Mouse (Mus musculus): Measurements from ENCODE around the gene Nr1h2.

GRCm38 (mm10) chr7:44543071-44543470, 10.7 kb downstream of the Nr1h2 start:
- no peak for TF ChIP-seq POLR2A (IDR thresholded peaks at IDR 0.05; ENCODE audit: low read depth, low read length)
- no peak for TF ChIP-seq CTCF (IDR thresholded peaks at IDR 0.05; ENCODE audit: extremely low read depth, insufficient read length, insufficient replicate concordance, low read depth, low read length)

All from small intestine, adult 2 months (tissue).